Mouse (Mus musculus): ENCODE measurements around the gene Ltbp2. TPM values are rescaled to one million over a fixed set of nuclear protein-coding genes. Genes with fewer than 3 reads are reported as not detected.

The Ltbp2 gene
- polyA plus RNA-seq, 1 experiment from 2014 or later = 0.33 TPM

DNA sequence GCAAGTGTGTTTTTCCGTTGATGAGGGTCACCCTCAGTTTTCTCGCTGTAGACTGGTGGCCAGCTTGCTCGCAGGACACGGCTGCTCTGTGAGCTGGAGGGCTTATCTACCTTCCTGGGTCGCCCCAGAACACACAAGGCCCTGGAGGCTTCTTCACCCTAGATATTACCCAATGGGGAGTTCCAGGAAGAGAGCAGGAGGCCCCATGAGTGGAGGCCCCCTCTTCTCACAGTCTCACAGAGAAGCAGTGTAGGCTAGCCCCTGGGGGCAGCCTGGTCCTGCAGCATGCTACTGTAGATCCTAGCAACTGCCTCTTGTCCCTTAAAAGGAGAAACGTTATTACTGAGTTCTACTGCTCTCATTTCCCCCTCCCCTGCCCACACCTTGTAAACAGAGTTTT is 28.4 kb downstream of the Ltbp2 start:
- ATAC-seq (ENCODE audit: low FRiP score, low read depth) = no peak
- Histone ChIP-seq H3K27me3 (replicated peaks) (no peaks in the 10 kb centered on the region), H3K27ac (no peak overlapping the region), H3K9ac (no peak overlapping the region), H3K4me3 (no peak overlapping the region), H3K36me3 (no peaks in the 10 kb centered on the region), H3K4me1 (peaks cover 6% of the 10 kb centered on the region; the same call in 1 of the 2 replicates), H3K4me2 (replicated peaks) (no peak overlapping the region), H3K9me3 (no peaks in the 10 kb centered on the region)
- WGBS = 68% methylated on average over 6 of the region's 6 CpGs

DNA sequence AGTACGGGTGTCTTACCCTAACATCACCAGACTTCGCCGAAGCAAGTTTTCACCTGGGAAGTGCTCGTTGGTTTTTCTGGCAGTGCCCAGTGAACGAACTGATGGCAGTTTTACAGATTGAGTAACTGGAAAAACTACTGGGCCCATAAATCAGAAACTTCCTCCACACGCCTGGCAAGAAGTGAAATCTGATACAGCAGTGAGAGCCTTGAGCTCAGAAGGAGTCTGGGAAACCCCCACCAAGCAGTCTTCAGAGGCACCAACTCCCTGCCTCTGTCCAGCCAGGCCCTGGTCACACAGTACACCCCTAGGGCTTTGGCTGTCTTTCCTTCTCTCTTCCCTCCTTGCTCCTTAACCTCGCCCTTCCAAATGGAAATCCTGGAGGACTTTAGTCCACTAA is 28.9 kb downstream of the Ltbp2 start:
- Histone ChIP-seq H3K27me3 (replicated peaks) (no peaks in the 10 kb centered on the region), H3K36me3 (no peaks in the 10 kb centered on the region), H3K9ac (no peak overlapping the region), H3K4me3 (no peak overlapping the region), H3K4me2 (replicated peaks) (no peak overlapping the region), H3K9me3 (no peaks in the 10 kb centered on the region), H3K4me1 (peaks cover 6% of the 10 kb centered on the region; the same call in 1 of the 2 replicates), H3K27ac (no peak overlapping the region)
- WGBS = 53% methylated on average over 7 of the region's 7 CpGs
- ATAC-seq (ENCODE audit: low FRiP score, low read depth) = no peak

DNA sequence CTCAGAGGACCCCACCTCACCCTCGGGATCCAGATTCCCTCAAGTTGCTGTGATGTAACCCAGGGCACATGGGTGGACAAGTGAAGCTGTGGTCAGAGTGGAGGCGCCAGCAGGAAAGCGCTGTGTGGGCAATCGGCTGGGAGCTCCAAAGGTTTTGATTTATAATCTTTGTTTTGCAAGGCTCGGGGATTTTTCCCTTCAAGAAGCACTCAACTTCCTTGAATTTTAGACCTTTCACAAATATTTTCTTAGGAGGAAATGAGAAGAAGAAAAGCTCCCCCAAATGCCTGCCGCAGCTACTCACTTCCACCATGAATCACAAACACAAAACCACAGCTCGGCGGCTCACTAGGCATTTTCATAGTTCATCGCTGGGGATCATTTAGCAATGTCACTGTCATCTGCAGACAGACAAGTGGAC is 29.7 kb downstream of the Ltbp2 start:
- ATAC-seq (ENCODE audit: low FRiP score, low read depth) = no peak
- WGBS = 58% methylated on average over 9 of the region's 9 CpGs
- Histone ChIP-seq H3K9ac (no peak overlapping the region), H3K4me2 (replicated peaks) (no peak overlapping the region), H3K4me1 (peaks cover 6% of the 10 kb centered on the region; the same call in 1 of the 2 replicates), H3K36me3 (no peaks in the 10 kb centered on the region), H3K4me3 (no peak overlapping the region), H3K27me3 (replicated peaks) (no peaks in the 10 kb centered on the region), H3K27ac (no peak overlapping the region), H3K9me3 (no peaks in the 10 kb centered on the region)

DNA sequence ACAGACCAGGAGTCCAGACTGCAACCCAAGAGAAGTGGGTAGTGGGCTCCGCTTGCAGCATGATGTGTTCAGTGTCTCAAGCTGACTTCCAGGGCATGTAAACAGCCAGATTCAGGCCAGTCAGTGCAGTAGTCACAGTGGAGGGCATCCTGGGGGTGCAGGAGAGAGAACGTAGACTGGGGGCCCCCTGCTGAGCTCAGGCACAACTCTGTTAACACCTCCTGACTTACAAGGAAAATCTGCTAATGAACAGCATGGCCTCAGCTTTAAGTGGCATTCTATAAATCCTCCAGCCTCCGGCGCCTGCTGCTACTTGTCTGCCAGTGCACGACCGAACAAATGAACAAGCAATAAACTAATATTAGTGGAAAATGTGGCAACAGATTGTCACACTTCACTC is 33.6 kb downstream of the Ltbp2 start:
- Histone ChIP-seq H3K9ac (no peak overlapping the region), H3K4me1 (0 out of 2 replicates have a peak, but pooled peaks cover under 1% of the 10 kb centered on the region), H3K36me3 (no peaks in the 10 kb centered on the region), H3K4me2 (replicated peaks) (no peak overlapping the region), H3K27ac (no peak overlapping the region), H3K4me3 (no peak overlapping the region), H3K27me3 (replicated peaks) (no peaks in the 10 kb centered on the region), H3K9me3 (no peaks in the 10 kb centered on the region)
- no peak for ATAC-seq (ENCODE audit: low FRiP score, low read depth)
- 46% methylated on average over 6 of the region's 6 CpGs for WGBS

DNA sequence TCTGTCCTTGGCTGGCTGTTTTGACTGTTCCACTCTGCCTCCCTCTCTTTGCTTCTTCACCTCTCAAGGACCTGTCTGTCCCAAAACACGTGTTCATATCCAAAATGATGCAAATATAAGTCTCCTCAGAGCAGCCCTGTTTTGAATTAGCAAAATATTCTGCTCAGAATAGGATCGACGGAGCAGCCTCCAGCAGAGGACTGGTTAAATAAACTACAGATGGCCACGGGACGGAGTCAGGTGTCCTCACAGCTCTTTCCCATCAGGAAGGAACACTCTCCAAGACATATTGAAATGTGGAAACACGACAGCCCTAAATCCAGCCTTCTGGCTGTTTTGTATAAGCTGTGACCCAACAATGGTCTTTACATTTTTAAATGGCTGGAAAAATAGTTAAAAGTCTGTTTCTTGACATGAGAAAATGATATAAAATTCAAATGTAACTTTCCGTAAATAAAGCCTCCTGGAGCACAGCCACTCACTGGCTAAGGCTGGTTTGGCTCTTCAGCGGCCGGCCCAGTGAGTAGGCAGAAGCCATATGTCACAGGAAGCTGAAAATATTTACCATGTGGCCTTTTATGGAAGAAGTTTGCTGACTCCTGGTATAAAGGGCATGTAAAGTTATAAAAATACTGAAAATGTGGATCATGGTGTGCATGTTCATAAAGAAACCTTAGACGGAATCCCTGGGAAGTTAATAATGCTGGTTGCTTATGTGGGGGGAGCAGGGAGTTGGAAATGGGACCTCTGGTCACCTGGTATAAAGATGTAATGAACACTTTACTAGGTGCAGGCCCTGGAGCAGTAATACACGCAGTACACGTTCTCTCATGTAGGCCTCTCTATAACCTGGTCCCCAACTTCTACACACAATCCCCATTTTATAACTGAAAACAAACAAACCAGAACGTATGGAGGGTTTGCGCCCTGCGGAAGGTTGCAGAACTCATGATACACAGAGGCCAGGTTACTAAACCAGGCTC is 34.9 kb downstream of the Ltbp2 start:
- Histone ChIP-seq H3K9ac (no peak overlapping the region), H3K4me3 (no peak overlapping the region), H3K4me2 (replicated peaks) (no peak overlapping the region), H3K9me3 (no peaks in the 10 kb centered on the region), H3K27me3 (replicated peaks) (no peaks in the 10 kb centered on the region), H3K27ac (no peak overlapping the region), H3K4me1 (no peaks in the 10 kb centered on the region), H3K36me3 (no peaks in the 10 kb centered on the region)
- no peak for ATAC-seq (ENCODE audit: low FRiP score, low read depth)
- WGBS = 81% methylated on average over 15 of the region's 15 CpGs

DNA sequence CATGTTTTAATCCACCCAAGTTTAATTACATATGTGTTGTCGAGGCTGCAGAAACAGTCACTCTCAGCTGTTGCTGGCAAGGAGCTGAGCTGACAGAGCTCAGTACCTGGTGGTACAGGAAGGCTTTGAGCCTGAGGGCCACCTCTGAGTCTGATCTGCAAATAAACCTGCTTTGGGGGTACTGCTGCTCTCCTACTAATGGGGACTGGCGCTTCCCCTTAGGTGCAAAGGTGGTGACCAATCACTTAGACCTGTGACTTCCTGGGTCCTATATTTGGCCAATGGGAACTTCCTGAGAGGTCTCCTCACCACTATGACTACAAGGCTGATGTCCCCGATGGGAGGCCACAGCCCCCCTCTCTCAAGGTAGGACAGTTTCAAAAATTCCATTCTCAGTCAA is 35.6 kb downstream of the Ltbp2 start:
- no peaks in the 10 kb centered on the region for H3K36me3 ChIP-seq
- no peaks in the 10 kb centered on the region for H3K27me3 ChIP-seq (replicated peaks)
- no peak for ATAC-seq (ENCODE audit: low FRiP score, low read depth)
- H3K9me3 ChIP-seq = no peaks in the 10 kb centered on the region
- H3K4me3 ChIP-seq = no peak overlapping the region
- no peak overlapping the region for H3K27ac ChIP-seq
- no peak overlapping the region for H3K9ac ChIP-seq
- no peaks in the 10 kb centered on the region for H3K4me1 ChIP-seq
- WGBS = 83% methylated on average over 3 of the region's 3 CpGs
- no peak overlapping the region for H3K4me2 ChIP-seq (replicated peaks)

DNA sequence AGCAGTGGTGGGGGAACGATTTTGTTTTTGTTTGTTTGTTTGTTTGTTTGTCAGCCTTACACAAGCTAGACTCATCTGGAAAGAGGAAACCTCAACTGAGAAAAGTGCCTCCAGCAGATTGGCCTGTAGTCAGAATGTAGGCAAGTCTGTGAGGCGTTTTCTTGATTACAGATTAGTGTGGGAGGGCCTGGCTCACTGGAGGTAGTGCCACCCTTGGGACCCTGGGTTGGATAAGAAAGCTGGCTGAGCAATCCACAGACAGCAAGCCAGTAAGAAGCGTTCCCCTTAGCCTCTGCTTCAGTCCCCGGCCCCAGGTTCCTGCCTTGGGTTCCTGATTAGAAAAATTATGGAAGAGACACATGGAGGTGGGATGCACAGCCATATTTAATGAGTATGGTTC is 36.4 kb downstream of the Ltbp2 start:
- Histone ChIP-seq H3K27me3 (replicated peaks) (no peaks in the 10 kb centered on the region), H3K27ac (no peak overlapping the region), H3K4me1 (no peaks in the 10 kb centered on the region), H3K9me3 (no peaks in the 10 kb centered on the region), H3K9ac (no peak overlapping the region), H3K36me3 (no peaks in the 10 kb centered on the region), H3K4me3 (no peak overlapping the region), H3K4me2 (replicated peaks) (no peak overlapping the region)
- ATAC-seq (ENCODE audit: low FRiP score, low read depth) = no peak
- WGBS = 88% methylated on average over 4 of the region's 4 CpGs

DNA sequence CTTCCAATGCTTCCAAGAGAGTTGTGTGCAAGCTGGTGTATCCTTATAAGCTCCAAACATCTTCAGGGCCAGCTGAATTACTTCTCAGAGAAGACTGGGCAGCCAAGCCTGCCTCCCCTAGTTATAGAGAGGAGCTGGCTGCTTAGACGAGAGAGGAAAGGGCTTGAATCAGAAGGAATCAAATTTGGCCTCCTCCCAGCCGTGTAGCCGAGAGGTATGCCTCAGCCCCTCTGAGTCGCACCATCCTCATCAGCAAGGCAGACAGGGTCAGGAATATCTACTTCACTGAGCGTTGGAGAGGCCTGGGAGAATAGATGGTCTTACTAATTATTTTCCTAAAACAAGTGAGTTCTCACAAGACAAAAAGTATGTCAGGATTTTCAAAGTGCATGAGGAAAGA is 40.7 kb downstream of the Ltbp2 start:
- Histone ChIP-seq H3K4me2 (replicated peaks) (no peak overlapping the region), H3K36me3 (no peaks in the 10 kb centered on the region), H3K9ac (no peak overlapping the region), H3K9me3 (no peaks in the 10 kb centered on the region), H3K4me1 (no peaks in the 10 kb centered on the region), H3K27ac (no peak overlapping the region), H3K27me3 (replicated peaks) (no peaks in the 10 kb centered on the region), H3K4me3 (no peak overlapping the region)
- 84% methylated on average over 5 of the region's 5 CpGs for WGBS
- ATAC-seq (ENCODE audit: low FRiP score, low read depth) = no peak

DNA sequence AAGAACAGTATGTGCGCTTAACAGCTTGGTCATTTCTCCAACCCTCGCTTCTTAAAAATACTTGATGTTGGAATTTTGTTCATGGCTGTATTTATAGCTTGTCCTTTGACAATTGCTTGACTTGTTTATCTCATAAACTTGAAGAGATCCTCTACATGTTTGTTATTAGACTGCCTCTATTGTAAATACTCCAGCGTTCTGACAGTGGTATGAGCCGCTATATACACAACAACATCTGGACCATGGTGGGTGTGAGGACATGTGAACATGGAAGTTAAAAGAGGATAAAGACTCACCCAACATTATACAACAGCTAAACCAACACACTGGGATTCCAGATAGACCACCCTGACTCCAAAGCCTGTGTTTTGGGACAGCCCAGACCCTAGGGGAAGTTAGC is 41.6 kb downstream of the Ltbp2 start:
- Histone ChIP-seq H3K4me1 (no peaks in the 10 kb centered on the region), H3K27me3 (replicated peaks) (no peaks in the 10 kb centered on the region), H3K9ac (no peak overlapping the region), H3K9me3 (no peaks in the 10 kb centered on the region), H3K4me3 (no peak overlapping the region), H3K36me3 (no peaks in the 10 kb centered on the region), H3K27ac (no peak overlapping the region), H3K4me2 (replicated peaks) (no peak overlapping the region)
- ATAC-seq (ENCODE audit: low FRiP score, low read depth) = no peak
- WGBS = 92% methylated on average over 4 of the region's 4 CpGs

DNA sequence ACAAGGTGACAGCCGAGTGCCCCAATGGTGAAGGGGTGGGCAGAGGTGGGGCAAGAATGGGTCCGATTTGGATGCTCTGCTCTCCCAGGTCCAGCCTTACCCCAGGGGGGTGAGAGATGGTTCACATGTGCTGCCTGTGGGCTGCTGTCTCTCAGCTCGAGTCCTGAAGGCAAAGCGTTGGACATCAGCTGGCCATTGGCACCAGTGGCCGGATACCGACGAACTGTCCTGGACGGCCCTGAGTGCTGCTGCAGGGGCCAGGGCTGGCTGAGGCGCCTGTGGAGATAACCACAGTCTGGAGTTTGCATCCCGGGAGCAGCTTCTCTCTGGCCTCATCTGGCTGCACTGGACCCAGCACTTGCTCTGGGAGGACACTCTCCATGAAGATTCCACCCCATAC is 44.7 kb downstream of the Ltbp2 start:
- 83% methylated on average over 10 of the region's 10 CpGs for WGBS
- no peak overlapping the region for H3K27ac ChIP-seq
- H3K9me3 ChIP-seq = no peaks in the 10 kb centered on the region
- no peak overlapping the region for H3K4me3 ChIP-seq
- no peaks in the 10 kb centered on the region for H3K4me1 ChIP-seq
- H3K27me3 ChIP-seq (replicated peaks) = no peaks in the 10 kb centered on the region
- no peak overlapping the region for H3K4me2 ChIP-seq (replicated peaks)
- H3K9ac ChIP-seq = no peak overlapping the region
- H3K36me3 ChIP-seq = no peaks in the 10 kb centered on the region
- no peak for ATAC-seq (ENCODE audit: low FRiP score, low read depth)

DNA sequence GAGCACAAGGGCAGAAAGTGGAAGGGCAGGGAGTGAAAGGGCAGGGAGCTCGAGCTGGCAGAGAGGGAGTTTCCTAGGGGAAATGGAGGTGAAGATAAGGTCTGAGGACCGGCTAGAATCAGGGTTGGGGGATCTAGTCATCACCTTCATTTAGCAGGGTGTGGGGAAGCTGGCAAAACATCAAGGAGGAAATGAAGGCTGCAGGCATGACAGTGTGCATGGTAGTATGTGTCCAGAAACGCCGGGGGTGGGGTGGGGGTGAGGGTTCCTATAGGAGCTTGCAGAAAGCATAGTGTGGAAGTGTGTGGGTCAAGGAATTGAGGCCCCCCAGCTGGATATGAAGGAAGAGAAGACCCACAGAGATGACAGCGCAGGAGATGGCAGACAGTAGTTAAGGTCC is 45.2 kb downstream of the Ltbp2 start:
- 81% methylated on average over 5 of the region's 5 CpGs for WGBS
- Histone ChIP-seq H3K9me3 (no peaks in the 10 kb centered on the region), H3K27me3 (replicated peaks) (no peaks in the 10 kb centered on the region), H3K9ac (no peak overlapping the region), H3K4me3 (no peak overlapping the region), H3K27ac (no peak overlapping the region), H3K4me2 (replicated peaks) (no peak overlapping the region), H3K4me1 (no peaks in the 10 kb centered on the region), H3K36me3 (no peaks in the 10 kb centered on the region)
- ATAC-seq (ENCODE audit: low FRiP score, low read depth) = no peak

DNA sequence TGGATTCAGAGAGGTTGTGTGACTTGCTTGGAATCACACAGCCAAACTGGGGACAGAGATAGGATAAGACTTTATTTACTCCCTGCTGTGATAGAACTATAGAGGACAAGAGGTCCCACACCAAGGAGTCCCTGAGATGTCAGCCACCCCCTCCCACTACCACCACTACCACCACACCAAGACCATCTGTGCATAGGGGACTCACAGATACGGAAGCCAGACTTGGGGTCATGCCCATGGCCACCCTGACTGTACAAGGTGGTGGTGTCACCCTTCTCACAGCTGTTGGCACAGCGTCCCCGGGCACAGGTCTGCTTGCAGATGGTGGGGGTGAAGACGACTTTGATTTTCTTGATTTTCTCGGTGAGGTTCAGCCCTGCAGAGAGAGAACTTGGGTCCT is 45.9 kb downstream of the Ltbp2 start:
- no peaks in the 10 kb centered on the region for H3K9me3 ChIP-seq
- no peak overlapping the region for H3K4me3 ChIP-seq
- no peaks in the 10 kb centered on the region for H3K27me3 ChIP-seq (replicated peaks)
- H3K36me3 ChIP-seq = no peaks in the 10 kb centered on the region
- no peak for ATAC-seq (ENCODE audit: low FRiP score, low read depth)
- H3K4me1 ChIP-seq = no peaks in the 10 kb centered on the region
- H3K4me2 ChIP-seq (replicated peaks) = no peak overlapping the region
- H3K9ac ChIP-seq = no peak overlapping the region
- H3K27ac ChIP-seq = no peak overlapping the region
- WGBS = 93% methylated on average over 5 of the region's 5 CpGs

DNA sequence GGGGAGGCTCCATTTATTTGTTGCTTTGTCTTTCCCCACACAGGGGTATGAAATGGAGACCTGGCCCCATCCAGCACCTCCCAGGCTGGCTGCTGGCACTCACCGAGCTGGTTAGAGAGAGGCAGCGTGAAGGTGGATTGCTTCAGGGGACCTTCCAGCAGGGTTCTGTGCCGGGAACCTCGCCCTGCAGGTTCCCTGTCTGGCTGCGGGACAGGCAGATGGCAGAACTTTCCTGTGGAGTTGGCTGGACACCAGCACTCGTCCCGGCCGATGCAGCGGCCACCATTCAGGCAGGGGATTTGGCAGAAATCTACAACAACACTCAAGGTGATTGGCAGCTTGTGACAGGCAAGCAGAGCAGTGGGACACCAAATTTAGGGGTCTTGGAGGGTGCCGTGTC is 46.4 kb downstream of the Ltbp2 start:
- Histone ChIP-seq H3K4me3 (no peak overlapping the region), H3K36me3 (no peaks in the 10 kb centered on the region), H3K9ac (no peak overlapping the region), H3K4me2 (replicated peaks) (no peak overlapping the region), H3K9me3 (no peaks in the 10 kb centered on the region), H3K27me3 (replicated peaks) (no peaks in the 10 kb centered on the region), H3K4me1 (no peaks in the 10 kb centered on the region), H3K27ac (no peak overlapping the region)
- ATAC-seq (ENCODE audit: low FRiP score, low read depth) = no peak
- WGBS = 83% methylated on average over 10 of the region's 10 CpGs
